Comparison of ENCODE assay signal across 8 mouse cellular contexts in the genomic region with DNA sequence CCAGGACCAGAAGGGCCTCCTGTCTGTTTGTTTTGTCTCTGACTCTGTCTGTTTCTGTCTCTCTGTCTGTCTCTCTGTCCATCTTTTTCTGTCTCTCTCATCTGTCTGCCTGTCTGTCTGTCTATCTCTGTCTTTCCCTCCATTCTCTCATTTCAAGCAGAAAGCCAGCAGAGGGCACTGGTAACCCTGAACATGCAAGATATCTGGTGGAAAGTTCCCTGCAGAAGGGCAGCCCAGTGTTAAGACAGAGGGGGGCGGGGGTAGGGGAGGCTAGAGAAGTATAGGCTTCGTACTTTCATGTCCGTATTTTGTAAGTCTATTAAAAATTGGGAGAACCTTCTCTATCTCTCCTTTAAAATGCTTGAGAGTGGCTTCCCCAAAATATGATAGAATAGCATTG.
A peak's percentile ranks its signal among the peaks of the same experiment; 100 is the strongest.
DNase-seq lines count a peak whose midpoint lies in the region; ATAC-seq lines count a peak whose summit lies in the region.

No protein-coding gene starts in this region.

- DNase-seq in frontal cortex, postnatal 25 days (ENCODE audit: low spot score in 2 of 2), result no peak
- peak; percentile 57 for DNase-seq in testis, postnatal 10 days (ENCODE audit: low spot score)
- DNase-seq in testis, postnatal 14 days (ENCODE audit: low spot score), result no peak
- DNase-seq in embryo, embryonic 9.5 days (ENCODE audit: extremely low spot score), result peak; percentile 48
- DNase-seq in kidney, postnatal 10 days, result peak; percentile 77
- DNase-seq in lung, postnatal 25 days (ENCODE audit: low spot score), result peak; percentile 43
- DNase-seq in spleen, postnatal 36 days (ENCODE audit: low spot score in 2 of 2), result peak; percentile 16 to 20

- peak; percentile 64 for ATAC-seq in frontal cortex, adult (ENCODE audit: low TSS enrichment)

Comparison
In these comparisons a context has a peak if more than half of its experiments do, and no peak if none do; other contexts are left out.
1. DNase-seq: peak in testis, postnatal 10 days (single experiment), embryo, embryonic 9.5 days (single experiment), kidney, postnatal 10 days (single experiment), lung, postnatal 25 days (single experiment) and spleen, postnatal 36 days (2 of 2); none in frontal cortex, postnatal 25 days (0 of 2) and testis, postnatal 14 days (single experiment).